Mouse (Mus musculus) forebrain, postnatal 0 days (tissue): ENCODE measurements around the gene Negr1. TPM values are rescaled to one million over a fixed set of nuclear protein-coding genes. Genes with fewer than 3 reads are reported as not detected.

Experiments used
- ATAC-seq: fragments of 200-750 bp; cut with Nextera tagmentation; 2 replicates; pipeline ENCODE4 v1.8.0; 2017; ENCODE audit warnings: mild to moderate bottlenecking, moderate library complexity
- DNase-seq: peaks from one replicate; pipeline ENCODE4 v3.0.0-alpha.2; 2015
- H3K27ac ChIP-seq: fragments of 300-500 bp; sonication (generic); 2 replicates; pipeline ENCODE4 v1.5.1; 2014; ENCODE audit warnings: low read depth, mild to moderate bottlenecking, antibody characterized with exemption, low read length, moderate library complexity, mixed read lengths
- H3K27me3 ChIP-seq: fragments of 300-500 bp; sonication (generic); 2 replicates; pipeline ENCODE4 v1.6.1; 2014; ENCODE audit warnings: mild to moderate bottlenecking, low read length, mixed read lengths; ENCODE audit not compliant: insufficient read depth
- H3K36me3 ChIP-seq: fragments of 300-500 bp; sonication (generic); 2 replicates; pipeline ENCODE4 v1.6.1; 2014; ENCODE audit warnings: mild to moderate bottlenecking, moderate library complexity; ENCODE audit not compliant: insufficient read depth
- H3K4me1 ChIP-seq: fragments of 300-500 bp; sonication (generic); 2 replicates; pipeline ENCODE4 v1.6.1; 2014; ENCODE audit warnings: antibody characterized with exemption; ENCODE audit not compliant: insufficient read depth
- H3K4me2 ChIP-seq: fragments of 300-500 bp; sonication (generic); 2 replicates; pipeline ENCODE4 v1.6.1; 2014; ENCODE audit warnings: low read depth, mild to moderate bottlenecking, moderate library complexity
- H3K4me3 ChIP-seq: fragments of 300-500 bp; sonication (generic); 2 replicates; pipeline ENCODE4 v1.5.1; 2014; ENCODE audit warnings: low read depth, low read length, mixed read lengths
- H3K9ac ChIP-seq: fragments of 300-500 bp; sonication (generic); 2 replicates; pipeline ENCODE4 v1.6.1; 2014; ENCODE audit warnings: mild to moderate bottlenecking
- H3K9me3 ChIP-seq: fragments of 300-500 bp; sonication (generic); 2 replicates; pipeline ENCODE4 v1.6.1; 2016; ENCODE audit warnings: low read length
- CTCF ChIP-seq: sonication (generic); IDR thresholded peaks from 2 replicates; pipeline ENCODE4 v1.5.1; 2016; ENCODE audit warnings: antibody characterized with exemption, control low read depth, low read depth
- WGBS: fragments of 180-500 bp; shearing (Covaris S2); extraction: QIAGEN DNeasy Blood & Tissue Kit; methylation state at CpG from one replicate; pipeline ENCODE4 v1.1.7; 2014; 5-methylcytosine and 5-hydroxymethylcytosine counted together
- polyA plus RNA-seq: library from polyadenylated mRNA; unstranded; fragments of >200 nt; fragmentation: Nextera tagmentation; extraction: Ambion mirVana; gene quantifications from 2 replicates; pipeline ENCODE4 v1.2.1, GENCODE M21; 2015
- total RNA-seq: library from RNA; depleted of rRNA; stranded (reverse); fragments of >200 nt; gene quantifications from 2 replicates; pipeline ENCODE4 v1.2.3, GENCODE M21; 2014

Gene Negr1
- total and polyA plus RNA-seq, 2 experiments from 2014 or later = 65.0 to 205 TPM

GRCm38 (mm10) chr3:157201726-157202125, 640.1 kb downstream of the Negr1 start:
- Histone ChIP-seq H3K4me2 (no peak overlapping the region), H3K4me1 (peaks cover 5% of the 10 kb centered on the region; the same call in 1 of the 2 replicates), H3K9me3 (no peaks in the 10 kb centered on the region), H3K27ac (no peak overlapping the region), H3K4me3 (no peak overlapping the region), H3K27me3 (no peaks in the 10 kb centered on the region), H3K9ac (no peak overlapping the region), H3K36me3 (no peaks in the 10 kb centered on the region)
- 93% methylated on average over 2 of the region's 2 CpGs for WGBS
- no peak for TF ChIP-seq CTCF
- DNase-seq (no peak), ATAC-seq (no peak)

DNA sequence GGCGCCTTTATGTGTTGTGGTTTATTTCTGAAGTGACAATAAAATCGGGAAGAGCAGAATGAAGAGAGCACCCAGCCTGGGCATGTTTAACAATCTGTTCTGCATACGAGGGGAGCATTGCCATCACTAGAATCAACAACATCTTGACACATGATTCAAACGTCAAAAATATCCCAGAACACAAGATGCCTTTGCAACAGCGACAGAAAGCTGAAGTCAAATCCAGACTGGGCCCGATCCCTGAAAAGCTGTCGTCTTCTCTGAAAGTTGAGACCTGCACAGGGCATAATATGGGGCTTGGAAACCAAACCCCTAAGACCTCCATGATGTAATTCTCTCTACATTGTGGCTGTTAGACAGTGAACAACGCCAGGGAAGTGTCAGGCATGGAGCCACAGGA, 642.0 kb downstream of the Negr1 start:
- no peak; the same call in 1 of the 2 replicates for TF ChIP-seq CTCF
- Histone ChIP-seq H3K4me1 (peaks cover 5% of the 10 kb centered on the region; the same call in 1 of the 2 replicates), H3K27ac (no peak overlapping the region), H3K4me3 (no peak overlapping the region), H3K4me2 (no peak overlapping the region), H3K9me3 (no peaks in the 10 kb centered on the region), H3K27me3 (no peaks in the 10 kb centered on the region), H3K36me3 (no peaks in the 10 kb centered on the region), H3K9ac (no peak overlapping the region)
- peak; percentile 74 for DNase-seq
- WGBS = 58% methylated on average over 8 of the region's 8 CpGs
- peak; percentile 93 for ATAC-seq

GRCm38 (mm10) chr3:157206752-157207151, 645.2 kb downstream of the Negr1 start:
- H3K36me3 ChIP-seq = no peaks in the 10 kb centered on the region
- no peaks in the 10 kb centered on the region for H3K9me3 ChIP-seq
- no peak for TF ChIP-seq CTCF
- no peak overlapping the region for H3K9ac ChIP-seq
- DNase-seq (no peak), ATAC-seq (no peak)
- H3K27ac ChIP-seq = no peak overlapping the region
- H3K4me1 ChIP-seq = peaks cover 5% of the 10 kb centered on the region; the same call in 1 of the 2 replicates
- no peak overlapping the region for H3K4me2 ChIP-seq
- 74% methylated on average over 3 of the region's 3 CpGs for WGBS
- no peaks in the 10 kb centered on the region for H3K27me3 ChIP-seq
- H3K4me3 ChIP-seq = no peak overlapping the region

DNA sequence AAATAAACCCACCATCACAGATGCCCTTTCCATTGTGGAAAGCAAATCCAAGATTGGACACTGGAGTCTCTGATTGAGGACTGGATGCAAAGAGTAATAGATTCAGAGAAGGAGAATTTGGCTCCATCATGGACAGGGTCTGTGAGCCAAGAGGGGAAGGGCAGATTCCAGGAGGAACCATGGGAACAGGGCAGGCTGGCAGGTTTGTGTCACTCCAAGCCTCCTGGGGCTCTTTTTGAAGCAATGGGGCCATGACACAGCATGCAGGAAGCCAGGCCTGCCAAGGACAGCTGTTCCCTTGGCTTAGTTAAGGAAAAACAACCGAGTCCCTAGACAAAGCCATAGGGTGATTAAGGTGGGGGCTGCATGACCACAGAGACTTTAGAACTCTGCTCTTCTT, 647.4 kb downstream of the Negr1 start:
- no peak for TF ChIP-seq CTCF
- Histone ChIP-seq H3K9ac (no peak overlapping the region), H3K27me3 (no peaks in the 10 kb centered on the region), H3K4me2 (no peak overlapping the region), H3K9me3 (no peaks in the 10 kb centered on the region), H3K27ac (no peak overlapping the region), H3K4me3 (no peak overlapping the region), H3K4me1 (no peaks in the 10 kb centered on the region), H3K36me3 (no peaks in the 10 kb centered on the region)
- DNase-seq (peak; percentile 35), ATAC-seq (peak; percentile 91)
- WGBS = 17% methylated on average over 1 of the region's 1 CpGs

GRCm38 (mm10) chr3:157209386-157209785, 647.8 kb downstream of the Negr1 start:
- Histone ChIP-seq H3K27ac (no peak overlapping the region), H3K9ac (no peak overlapping the region), H3K9me3 (no peaks in the 10 kb centered on the region), H3K36me3 (no peaks in the 10 kb centered on the region), H3K27me3 (no peaks in the 10 kb centered on the region), H3K4me2 (no peak overlapping the region), H3K4me1 (no peaks in the 10 kb centered on the region), H3K4me3 (no peak overlapping the region)
- ATAC-seq (no peak), DNase-seq (no peak)
- no peak for TF ChIP-seq CTCF
- 78% methylated on average over 2 of the region's 2 CpGs for WGBS

DNA sequence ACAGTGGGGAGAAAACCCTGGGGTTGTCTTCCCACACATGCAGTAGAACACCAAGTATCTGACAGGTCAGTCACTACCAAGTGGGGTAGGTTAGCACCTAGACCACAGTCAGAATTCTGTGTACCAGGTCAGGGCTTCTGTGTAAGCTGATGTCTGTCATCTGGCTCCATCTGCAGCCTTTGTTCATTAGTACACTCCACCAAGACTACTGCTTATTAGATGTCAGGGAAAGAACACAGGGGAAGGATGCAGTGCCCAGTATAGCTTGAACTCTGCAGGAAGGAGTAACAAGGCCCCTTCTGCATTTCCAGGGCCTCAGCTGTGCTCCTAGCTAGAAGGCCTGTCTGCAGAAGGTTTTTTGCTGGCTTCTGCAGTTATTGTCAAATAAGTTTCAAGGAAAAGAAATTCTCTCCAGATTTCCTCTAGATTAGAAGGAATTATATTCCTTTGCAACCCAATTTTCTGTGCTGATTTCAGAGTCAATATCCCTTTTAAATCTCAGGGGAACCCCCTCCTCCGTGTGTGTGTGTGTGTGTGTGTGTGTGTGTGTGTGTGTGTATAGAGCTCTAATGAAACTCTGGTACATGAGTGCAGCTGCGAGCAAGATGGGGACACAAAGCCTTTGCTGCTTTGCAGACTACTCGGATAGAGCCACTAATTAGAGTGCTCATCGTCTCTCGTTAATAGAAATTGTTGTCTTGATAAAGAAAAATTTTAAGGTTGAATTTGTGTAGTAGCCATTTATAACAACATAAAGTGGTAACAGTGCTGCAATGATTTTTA, 654.5 kb downstream of the Negr1 start:
- no peak overlapping the region for H3K4me3 ChIP-seq
- H3K9ac ChIP-seq = no peak overlapping the region
- 0 out of 2 replicates have a peak, but pooled peaks cover 7% of the 10 kb centered on the region for H3K4me1 ChIP-seq
- 8% methylated on average over 5 of the region's 5 CpGs for whole genome bisulfite sequencing
- no peaks in the 10 kb centered on the region for H3K9me3 ChIP-seq
- ATAC-seq = peak; percentile 62
- H3K4me2 ChIP-seq = no peak overlapping the region
- no peaks in the 10 kb centered on the region for H3K36me3 ChIP-seq
- peak; percentile 37 for DNase-seq
- H3K27me3 ChIP-seq = no peaks in the 10 kb centered on the region
- no peak overlapping the region; the same call in 1 of the 2 replicates for H3K27ac ChIP-seq
- peak; percentile 31 for TF ChIP-seq CTCF

GRCm38 (mm10) chr3:157217794-157218193, 656.2 kb downstream of the Negr1 start:
- H3K9ac ChIP-seq = no peak overlapping the region
- no peaks in the 10 kb centered on the region for H3K27me3 ChIP-seq
- ATAC-seq (peak; percentile 72), DNase-seq (peak; percentile 36)
- H3K4me3 ChIP-seq = no peak overlapping the region
- no peak overlapping the region for H3K27ac ChIP-seq
- H3K4me1 ChIP-seq = 0 out of 2 replicates have a peak, but pooled peaks cover 7% of the 10 kb centered on the region
- H3K9me3 ChIP-seq = no peaks in the 10 kb centered on the region
- no peaks in the 10 kb centered on the region for H3K36me3 ChIP-seq
- H3K4me2 ChIP-seq = no peak overlapping the region
- no peak for TF ChIP-seq CTCF
- 23% methylated on average over 2 of the region's 2 CpGs for whole genome bisulfite sequencing
